Mouse (Mus musculus) left cerebral cortex, adult 9 months (tissue): ENCODE results near the gene Zswim1.
"Not testable (repeated sequence)": the region's sequence is repeated elsewhere in the genome, so short reads cannot be mapped to it uniquely, and the experiment has no call there.

ENCODE experiments used
- DNase-seq, 2 experiments: peaks; one replicate each; pipeline ENCODE4 v3.0.0; 2022; ENCODE audit warnings: low spot score in 2 of 2

Gene Zswim1

GRCm38 (mm10) chr2:164829090-164829489 lies 6.6 kb downstream of the Zswim1 start:
- no peak for DNase-seq

GRCm38 (mm10) chr2:164831029-164831428 lies 8.5 kb downstream of the Zswim1 start:
- DNase-seq: no peak

- DNase-seq: no peak
Observed at GRCm38 (mm10) chr2:164832032-164832747, 9.7 kb downstream of the Zswim1 start.

- DNase-seq: peak in 1 of 2 experiments; percentile 81
Observed at GRCm38 (mm10) chr2:164832748-164833301, 10.3 kb downstream of the Zswim1 start, which contains the start of gene Ctsa. Gene Ctsa (plus strand): TSS chr2:164832873.

GRCm38 (mm10) chr2:164833314-164833959 lies 11.0 kb downstream of the Zswim1 start, which contains the start of gene Neurl2:
Gene Neurl2 (minus strand): TSS chr2:164833456.
- DNase-seq: peak; percentile 83 to 95

- DNase-seq: no peak
Observed at GRCm38 (mm10) chr2:164834531-164834930, 12.0 kb downstream of the Zswim1 start.

GRCm38 (mm10) chr2:164835164-164835563 lies 12.7 kb downstream of the Zswim1 start:
- DNase-seq: no peak

GRCm38 (mm10) chr2:164845782-164846181 lies 23.3 kb downstream of the Zswim1 start:
- no peak for DNase-seq

- DNase-seq: no peak
Observed at GRCm38 (mm10) chr2:164850061-164850460, 27.6 kb downstream of the Zswim1 start.

GRCm38 (mm10) chr2:164855572-164855971 lies 33.1 kb downstream of the Zswim1 start:
- DNase-seq: not testable (repeated sequence)

GRCm38 (mm10) chr2:164856309-164857100 lies 34.0 kb downstream of the Zswim1 start:
- DNase-seq: no peak

- DNase-seq: peak in 1 of 2 experiments; percentile 29
Observed at GRCm38 (mm10) chr2:164857101-164857821, 34.8 kb downstream of the Zswim1 start, which contains the start of gene Pltp. Gene Pltp (minus strand): TSS chr2:164857711.

GRCm38 (mm10) chr2:164857842-164858553 lies 35.5 kb downstream of the Zswim1 start:
- no peak for DNase-seq

GRCm38 (mm10) chr2:164859155-164859554 lies 36.7 kb downstream of the Zswim1 start:
- DNase-seq: no peak

GRCm38 (mm10) chr2:164859640-164860432 lies 37.4 kb downstream of the Zswim1 start:
- DNase-seq: no peak

- no peak for DNase-seq
Observed at GRCm38 (mm10) chr2:164861094-164861493, 38.6 kb downstream of the Zswim1 start.

GRCm38 (mm10) chr2:164862179-164862861 lies 39.8 kb downstream of the Zswim1 start:
- DNase-seq: no peak

- not testable (repeated sequence) for DNase-seq
Observed at GRCm38 (mm10) chr2:164863411-164863810, 40.9 kb downstream of the Zswim1 start.

GRCm38 (mm10) chr2:164864593-164864992 lies 42.1 kb downstream of the Zswim1 start:
- no peak for DNase-seq
